Mouse (Mus musculus) hindbrain, embryonic 10.5 days (tissue): ENCODE measurements around the gene Kcnj9. TPM values are rescaled to one million over a fixed set of nuclear protein-coding genes. Genes with fewer than 3 reads are reported as not detected.
A peak's percentile ranks its signal among the peaks of the same experiment; 100 is the strongest.

ENCODE experiments used
- DNase-seq: peaks from one replicate; pipeline ENCODE4 v3.0.0-alpha.2; 2017; ENCODE audit warnings: low spot score
- H3K27ac ChIP-seq: fragments of 300-500 bp; sonication (generic); 2 replicates; pipeline ENCODE4 v1.5.1; 2016; ENCODE audit warnings: mild to moderate bottlenecking, moderate library complexity
- H3K27me3 ChIP-seq: fragments of 300-500 bp; sonication (generic); 2 replicates; pipeline ENCODE4 v1.6.1; 2016; ENCODE audit warnings: mild to moderate bottlenecking; ENCODE audit not compliant: poor library complexity, insufficient read depth, severe bottlenecking
- H3K36me3 ChIP-seq: fragments of 300-500 bp; sonication (generic); 2 replicates; pipeline ENCODE4 v1.6.1; 2016; ENCODE audit warnings: mild to moderate bottlenecking, moderate library complexity
- H3K4me1 ChIP-seq: fragments of 300-500 bp; sonication (generic); replicated peaks from 2 replicates; pipeline ENCODE4 v1.6.1; 2016; ENCODE audit warnings: mild to moderate bottlenecking
- H3K4me3 ChIP-seq: fragments of 300-500 bp; sonication (generic); 2 replicates; pipeline ENCODE4 v1.5.1; 2016; ENCODE audit warnings: mild to moderate bottlenecking, moderate library complexity
- H3K9me3 ChIP-seq: fragments of 300-500 bp; sonication (generic); 2 replicates; pipeline ENCODE4 v1.6.1; 2016; ENCODE audit warnings: mild to moderate bottlenecking, moderate library complexity
- WGBS: fragments of 180-500 bp; shearing (Covaris S2); methylation state at CpG from one replicate; pipeline ENCODE4 v1.1.7; 2016; 5-methylcytosine and 5-hydroxymethylcytosine counted together
- polyA plus RNA-seq: library from polyadenylated mRNA; unstranded; fragments of >200 nt; fragmentation: Nextera tagmentation; extraction: Ambion mirVana; gene quantifications from 2 replicates; pipeline ENCODE4 v1.2.1, GENCODE M21; 2016

Kcnj9 gene
- polyA plus RNA-seq, 1 experiment from 2014 or later = 0.71 TPM

DNA sequence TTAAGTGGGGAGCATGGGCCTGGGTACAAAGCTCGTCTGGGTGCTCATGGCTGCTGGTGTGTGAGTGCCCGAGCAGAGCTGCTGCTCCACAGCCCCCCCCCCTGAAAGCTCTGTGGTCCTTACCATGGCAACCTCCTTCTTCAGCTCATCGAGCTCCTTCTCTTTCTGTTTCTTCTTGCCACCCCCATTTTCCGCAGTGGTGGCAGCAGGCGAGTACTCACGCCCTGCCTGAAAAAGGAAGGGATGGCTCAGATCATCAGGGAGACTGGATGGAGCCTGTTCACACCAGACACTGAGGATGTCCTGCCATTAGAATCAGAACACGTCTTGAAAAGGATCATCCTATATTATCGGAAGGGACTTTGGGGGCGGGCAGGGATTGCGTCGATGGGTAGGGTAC, 35.7 kb downstream of the Kcnj9 start:
- no peak overlapping the region for H3K27ac ChIP-seq
- H3K9me3 ChIP-seq = no peaks in the 10 kb centered on the region
- peaks cover 14% of the 10 kb centered on the region for H3K27me3 ChIP-seq
- H3K36me3 ChIP-seq = no peaks in the 10 kb centered on the region
- H3K4me1 ChIP-seq = peaks cover 36% of the 10 kb centered on the region
- no peak for DNase-seq
- no peak overlapping the region for H3K4me3 ChIP-seq
- 87% methylated on average over 11 of the region's 11 CpGs for WGBS

DNA sequence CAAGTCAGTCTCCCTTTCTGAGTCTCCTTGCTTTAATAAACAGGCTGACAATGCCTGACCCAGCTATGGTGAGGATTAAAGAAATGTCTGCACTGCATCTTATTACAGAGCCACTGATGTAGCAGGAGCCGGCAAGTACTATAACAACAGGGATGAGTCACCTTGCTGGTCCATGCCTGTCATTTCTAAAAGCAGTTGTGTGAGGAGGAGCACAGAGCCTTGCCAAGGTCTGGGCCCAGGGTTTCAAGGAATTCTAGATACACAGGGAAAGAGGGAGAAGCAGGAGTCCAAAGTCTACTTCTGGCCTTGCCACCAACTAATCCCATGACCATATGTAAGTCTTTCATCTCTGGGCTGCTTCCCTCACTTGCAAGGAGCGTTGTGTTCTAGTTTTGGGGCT, 36.2 kb downstream of the Kcnj9 start:
- H3K4me3 ChIP-seq = no peak overlapping the region
- no peak for DNase-seq
- WGBS = 89% methylated on average over 2 of the region's 2 CpGs
- H3K27ac ChIP-seq = no peak overlapping the region
- no peaks in the 10 kb centered on the region for H3K9me3 ChIP-seq
- peaks cover 30% of the 10 kb centered on the region for H3K4me1 ChIP-seq
- no peaks in the 10 kb centered on the region for H3K36me3 ChIP-seq
- peaks cover 11% of the 10 kb centered on the region for H3K27me3 ChIP-seq

DNA sequence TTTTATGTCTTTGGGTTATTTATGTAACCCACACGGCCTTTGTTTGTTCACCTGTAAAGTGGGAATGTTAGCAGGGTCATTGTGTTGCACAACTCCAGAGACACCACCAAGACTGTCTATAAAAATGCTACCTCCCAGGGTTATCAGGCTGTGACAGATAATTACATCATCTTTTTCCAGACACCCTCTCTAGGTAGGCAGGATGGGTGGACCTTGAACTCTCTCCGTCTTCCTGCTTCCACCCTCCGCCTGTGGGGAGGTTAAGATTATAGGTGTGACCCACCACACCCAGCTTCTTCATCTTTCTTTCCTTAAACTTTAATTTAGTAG, 39.5 kb downstream of the Kcnj9 start:
- no peak for DNase-seq
- Histone ChIP-seq H3K27ac (no peak overlapping the region), H3K4me1 (peaks cover 14% of the 10 kb centered on the region), H3K9me3 (no peaks in the 10 kb centered on the region), H3K36me3 (no peaks in the 10 kb centered on the region), H3K4me3 (no peak overlapping the region), H3K27me3 (no peaks in the 10 kb centered on the region)
- 92% methylated on average over 3 of the region's 3 CpGs for WGBS

DNA sequence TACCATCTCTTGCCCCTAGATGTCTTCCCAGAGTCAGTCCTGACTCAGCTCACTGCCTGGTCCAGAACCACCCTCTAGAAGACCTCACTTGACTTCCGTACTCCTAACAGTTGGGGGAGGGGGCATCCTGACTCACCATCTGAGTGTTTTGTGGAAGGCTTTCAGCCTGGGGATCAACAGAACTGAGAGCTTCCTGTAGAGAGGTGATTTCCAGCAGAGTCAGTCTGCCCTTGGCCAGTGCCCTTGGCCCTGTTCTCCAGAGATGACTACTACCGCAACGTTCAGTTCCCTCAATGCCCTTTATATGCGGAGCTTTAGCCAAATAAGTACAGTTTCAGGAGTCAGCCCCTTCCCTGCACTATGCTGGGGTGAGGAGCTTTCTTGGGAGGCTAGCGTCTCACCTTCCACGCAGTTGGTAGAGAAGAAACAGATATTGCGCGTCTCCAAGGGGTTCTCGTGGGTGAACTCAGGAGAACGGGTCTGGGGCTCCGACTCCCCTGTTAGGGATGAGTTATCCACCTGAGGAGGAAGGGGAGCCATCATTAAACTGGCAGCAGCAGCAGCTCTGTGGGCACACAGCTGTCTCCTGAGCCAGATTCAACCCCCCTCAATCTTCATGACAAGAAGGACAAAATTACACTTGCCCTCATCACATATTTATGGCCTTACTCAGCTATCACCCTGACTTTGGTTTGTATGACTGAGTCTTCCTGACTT, 40.1 kb downstream of the Kcnj9 start:
- Histone ChIP-seq H3K36me3 (no peaks in the 10 kb centered on the region), H3K4me3 (no peak overlapping the region), H3K9me3 (no peaks in the 10 kb centered on the region), H3K27me3 (no peaks in the 10 kb centered on the region), H3K27ac (no peak overlapping the region), H3K4me1 (peaks cover 11% of the 10 kb centered on the region)
- DNase-seq = no peak
- WGBS = 92% methylated on average over 11 of the region's 11 CpGs

DNA sequence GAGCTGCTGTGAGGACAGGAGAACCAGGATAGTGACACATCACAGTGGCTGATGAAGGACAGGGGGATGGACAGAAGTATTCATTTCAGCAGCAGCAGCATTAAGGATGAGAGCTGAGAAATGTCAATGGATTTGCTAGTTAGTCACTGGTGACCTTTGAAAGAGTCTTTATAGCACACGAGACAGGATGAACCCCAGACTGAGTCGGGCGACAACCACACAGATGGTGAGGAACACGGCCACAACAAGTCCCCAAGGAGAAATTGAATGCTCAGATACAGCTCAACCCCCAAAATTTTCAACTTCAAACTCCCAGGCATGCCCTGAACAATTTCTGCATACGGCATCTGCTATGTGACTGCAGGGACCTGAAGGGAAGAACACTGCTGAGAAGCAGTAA, 42.4 kb downstream of the Kcnj9 start:
- 91% methylated on average over 5 of the region's 5 CpGs for WGBS
- Histone ChIP-seq H3K4me3 (no peak overlapping the region), H3K27me3 (no peaks in the 10 kb centered on the region), H3K9me3 (no peaks in the 10 kb centered on the region), H3K27ac (no peak overlapping the region), H3K4me1 (peaks cover 9% of the 10 kb centered on the region), H3K36me3 (no peaks in the 10 kb centered on the region)
- no peak for DNase-seq

DNA sequence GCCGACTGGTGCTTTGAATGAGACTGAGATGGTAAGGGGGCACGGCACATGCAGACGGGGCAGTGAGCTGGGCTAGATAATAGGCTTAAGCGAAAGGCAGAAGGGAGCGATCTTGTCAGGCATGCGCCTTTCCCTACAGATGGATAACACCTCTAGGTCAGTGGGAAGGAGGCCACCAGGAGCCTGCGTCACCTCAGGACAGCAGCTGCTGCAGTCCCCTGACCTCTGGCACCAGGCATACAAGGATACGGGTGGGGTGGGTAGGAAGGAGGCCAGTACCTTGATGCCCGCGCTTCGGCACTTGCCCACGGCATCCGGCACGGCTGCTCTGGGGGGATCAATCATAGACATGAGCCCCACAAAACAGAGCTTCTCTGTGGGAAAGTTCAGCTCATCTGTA, 44.9 kb downstream of the Kcnj9 start:
- H3K27ac ChIP-seq = no peak overlapping the region
- no peaks in the 10 kb centered on the region for H3K9me3 ChIP-seq
- WGBS = 90% methylated on average over 14 of the region's 14 CpGs
- no peak for DNase-seq
- H3K27me3 ChIP-seq = no peaks in the 10 kb centered on the region
- H3K4me3 ChIP-seq = no peak overlapping the region
- H3K36me3 ChIP-seq = no peaks in the 10 kb centered on the region
- H3K4me1 ChIP-seq = peaks cover 9% of the 10 kb centered on the region

- no peak for DNase-seq
- 92% methylated on average over 6 of the region's 6 CpGs for WGBS
- Histone ChIP-seq H3K4me3 (no peak overlapping the region), H3K36me3 (no peaks in the 10 kb centered on the region), H3K27me3 (no peaks in the 10 kb centered on the region), H3K4me1 (peaks cover 9% of the 10 kb centered on the region), H3K9me3 (no peaks in the 10 kb centered on the region), H3K27ac (no peak overlapping the region)
Observed at GRCm38 (mm10) chr1:172283073-172283472, 46.0 kb downstream of the Kcnj9 start.

GRCm38 (mm10) chr1:172281522-172282254, 47.4 kb downstream of the Kcnj9 start:
- H3K9me3 ChIP-seq = no peaks in the 10 kb centered on the region
- H3K36me3 ChIP-seq = no peaks in the 10 kb centered on the region
- H3K4me1 ChIP-seq = peaks cover 9% of the 10 kb centered on the region
- H3K4me3 ChIP-seq = no peak overlapping the region
- 88% methylated on average over 10 of the region's 10 CpGs for WGBS
- H3K27me3 ChIP-seq = no peaks in the 10 kb centered on the region
- H3K27ac ChIP-seq = no peak overlapping the region
- DNase-seq = no peak

GRCm38 (mm10) chr1:172279768-172280509, 49.2 kb downstream of the Kcnj9 start:
- Histone ChIP-seq H3K36me3 (no peaks in the 10 kb centered on the region), H3K27ac (peak overlapping the region; percentile 30; the same call in 1 of the 2 replicates), H3K4me3 (no peak overlapping the region), H3K4me1 (no peaks in the 10 kb centered on the region; the same call in 1 of the 2 replicates), H3K27me3 (no peaks in the 10 kb centered on the region), H3K9me3 (no peaks in the 10 kb centered on the region)
- no peak for DNase-seq
- WGBS = 83% methylated on average over 16 of the region's 16 CpGs

GRCm38 (mm10) chr1:172278328-172278727, 50.8 kb downstream of the Kcnj9 start:
- no peak for DNase-seq
- H3K4me1 ChIP-seq = peaks cover 6% of the 10 kb centered on the region
- WGBS = 94% methylated on average over 13 of the region's 13 CpGs
- H3K36me3 ChIP-seq = no peaks in the 10 kb centered on the region
- no peaks in the 10 kb centered on the region for H3K27me3 ChIP-seq
- H3K27ac ChIP-seq = no peak overlapping the region
- no peak overlapping the region for H3K4me3 ChIP-seq
- no peaks in the 10 kb centered on the region for H3K9me3 ChIP-seq

- no peaks in the 10 kb centered on the region for H3K27me3 ChIP-seq
- WGBS = 82% methylated on average over 3 of the region's 3 CpGs
Observed at GRCm38 (mm10) chr1:172277172-172277571, 51.9 kb downstream of the Kcnj9 start.

DNA sequence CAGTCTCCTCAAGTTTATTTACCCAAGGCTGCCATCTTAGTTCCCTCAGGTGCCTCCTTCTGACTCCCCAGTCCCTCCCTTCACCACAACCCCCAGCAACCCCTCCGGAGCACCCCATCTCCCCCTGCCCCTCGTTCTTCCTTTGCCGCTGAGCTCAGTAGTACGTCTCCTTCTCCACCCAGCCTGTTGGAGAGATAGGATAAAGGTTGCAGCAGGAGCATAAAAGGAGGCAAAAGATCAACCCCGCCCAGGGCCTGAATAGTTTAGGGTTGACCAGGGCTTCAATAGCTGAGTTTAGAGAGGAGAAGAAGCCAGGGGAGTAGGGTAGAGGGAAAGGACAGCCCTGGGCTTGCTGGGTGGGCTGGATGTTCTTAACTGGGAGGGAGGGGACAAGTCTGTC, 54.6 kb downstream of the Kcnj9 start:
- Histone ChIP-seq H3K36me3 (no peaks in the 10 kb centered on the region), H3K4me1 (peaks cover 17% of the 10 kb centered on the region), H3K4me3 (no peak overlapping the region), H3K9me3 (no peaks in the 10 kb centered on the region), H3K27me3 (no peaks in the 10 kb centered on the region), H3K27ac (no peak overlapping the region)
- 73% methylated on average over 5 of the region's 5 CpGs for WGBS
- DNase-seq = no peak

More at GRCm38 (mm10) chr1:172277172-172277571, 51.9 kb downstream of the Kcnj9 start:
- Histone ChIP-seq H3K36me3 (no peaks in the 10 kb centered on the region), H3K9me3 (no peaks in the 10 kb centered on the region), H3K27ac (no peak overlapping the region), H3K4me3 (no peak overlapping the region), H3K4me1 (peaks cover 6% of the 10 kb centered on the region)
- no peak for DNase-seq

DNA sequence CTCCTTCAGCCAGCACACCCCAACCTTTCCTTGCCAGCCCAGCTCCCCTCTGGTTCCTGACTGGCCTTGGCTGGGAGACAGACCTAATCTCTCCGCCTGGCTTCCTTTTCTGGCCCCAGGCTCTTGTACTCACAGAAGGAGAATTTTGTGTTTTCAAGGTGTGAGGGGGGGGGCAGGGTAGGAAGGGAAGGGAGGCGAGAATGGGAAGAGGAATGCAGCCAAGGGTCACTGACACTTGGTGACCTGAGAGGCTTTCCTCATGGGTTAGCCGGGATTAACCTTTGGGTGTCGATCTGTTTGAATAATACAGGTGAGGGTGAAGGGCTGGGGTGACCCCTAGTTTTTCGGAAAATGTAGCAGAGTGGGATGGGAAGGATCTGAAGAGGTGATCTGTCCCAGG, 55.0 kb downstream of the Kcnj9 start:
- Histone ChIP-seq H3K36me3 (no peaks in the 10 kb centered on the region), H3K27ac (no peak overlapping the region), H3K27me3 (no peaks in the 10 kb centered on the region), H3K4me1 (peaks cover 17% of the 10 kb centered on the region), H3K4me3 (no peak overlapping the region), H3K9me3 (no peaks in the 10 kb centered on the region)
- no peak for DNase-seq
- WGBS = 65% methylated on average over 5 of the region's 5 CpGs
